Mouse (Mus musculus): ENCODE data around the gene Arhgef19. TPM values are rescaled to one million over a fixed set of nuclear protein-coding genes. Genes with fewer than 3 reads are reported as not detected.

The Arhgef19 gene
- polyA plus RNA-seq, 1 experiment from 2014 or later, result 20.9 TPM

DNA sequence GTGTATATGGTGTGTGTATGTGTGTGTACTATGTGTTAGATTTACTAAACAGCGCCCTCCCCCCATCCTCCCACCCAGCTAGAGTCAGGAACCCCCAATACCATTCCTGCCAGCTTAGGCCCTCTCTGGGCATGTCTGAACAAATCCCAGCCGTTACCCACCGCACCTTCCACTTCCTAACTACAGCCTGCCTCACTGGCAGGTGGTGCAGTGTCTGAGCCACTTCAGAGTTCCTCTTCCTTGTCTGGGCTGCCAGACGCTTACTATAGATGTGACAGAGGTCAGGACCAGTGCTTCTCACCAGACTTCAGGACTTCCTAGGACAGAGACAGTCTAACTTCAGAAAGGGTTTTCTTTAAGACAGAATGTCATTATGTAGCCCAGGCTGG lies 64.9 kb downstream of the Arhgef19 start:
- 65% methylated on average over 4 of the region's 4 CpGs for WGBS
- H3K4me1 ChIP-seq, result peaks cover 34% of the 10 kb centered on the region
- H3K36me3 ChIP-seq, result 0 out of 2 replicates have a peak, but pooled peaks cover 7% of the 10 kb centered on the region
- H3K4me3 ChIP-seq (replicated peaks), result peak overlapping the region; percentile 69; the same call in 1 of the 2 replicates
- peak overlapping the region; percentile 93; the same call in 1 of the 2 replicates for H3K4me2 ChIP-seq
- ATAC-seq (ENCODE audit: insufficient read depth, low FRiP score, low read depth), result no peak
- 0 out of 2 replicates have a peak, but pooled peaks cover 8% of the 10 kb centered on the region for H3K27me3 ChIP-seq (replicated peaks)
- 0 out of 2 replicates have a peak overlapping the region, but pooled peaks have one; percentile 6 for H3K9ac ChIP-seq
- no peaks in the 10 kb centered on the region for H3K9me3 ChIP-seq
- no peak overlapping the region for H3K27ac ChIP-seq

DNA sequence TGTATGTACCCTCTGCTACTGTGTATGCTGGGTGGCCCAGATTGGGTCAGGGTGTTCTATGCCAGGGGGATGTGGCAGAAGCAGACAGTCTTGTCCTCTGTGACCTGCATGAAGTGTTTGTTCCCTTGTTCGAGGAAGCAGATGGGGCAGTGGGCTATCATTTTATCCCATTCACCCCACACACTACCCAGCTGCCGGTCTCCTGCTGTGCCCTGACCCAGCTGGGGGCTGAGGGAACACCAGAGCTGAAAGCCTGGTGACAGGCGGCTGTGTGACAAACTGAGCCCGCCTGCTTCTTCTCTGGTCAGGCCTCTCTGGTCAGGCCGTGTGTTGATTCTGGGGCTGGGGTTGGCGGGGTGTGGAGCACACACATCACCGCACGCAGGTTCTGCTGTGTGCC lies 66.8 kb downstream of the Arhgef19 start:
- WGBS, result 62% methylated on average over 8 of the region's 8 CpGs
- 0 out of 2 replicates have a peak, but pooled peaks cover 5% of the 10 kb centered on the region for H3K27me3 ChIP-seq (replicated peaks)
- H3K36me3 ChIP-seq, result 0 out of 2 replicates have a peak, but pooled peaks cover 7% of the 10 kb centered on the region
- H3K4me2 ChIP-seq, result no peak overlapping the region
- H3K27ac ChIP-seq, result no peak overlapping the region
- no peaks in the 10 kb centered on the region for H3K9me3 ChIP-seq
- ATAC-seq (ENCODE audit: insufficient read depth, low FRiP score, low read depth), result no peak
- no peak overlapping the region for H3K9ac ChIP-seq
- no peak overlapping the region for H3K4me3 ChIP-seq (replicated peaks)
- peaks cover 47% of the 10 kb centered on the region for H3K4me1 ChIP-seq

Other genes starting within 250 kb of the Arhgef19 start
- 418 and 436 TPM in 2 replicates for gene Mfap2, start 229.1 kb upstream of the Arhgef19 start, polyA plus RNA-seq (2015; fragmentation: Nextera tagmentation; extraction: Ambion mirVana)
- 4.2 and 5.9 TPM in 2 replicates for gene Crocc, start 178.9 kb upstream of the Arhgef19 start, polyA plus RNA-seq (2015; fragmentation: Nextera tagmentation; extraction: Ambion mirVana)
- 81.4 and 82.0 TPM in 2 replicates for gene Necap2, start 161.1 kb upstream of the Arhgef19 start, polyA plus RNA-seq (2015; fragmentation: Nextera tagmentation; extraction: Ambion mirVana)
- gene Spata21, start 151.2 kb upstream of the Arhgef19 start, polyA plus RNA-seq (2015; fragmentation: Nextera tagmentation; extraction: Ambion mirVana), result 0.05 and 0.15 TPM in 2 replicates
- gene Szrd1, start 99.7 kb upstream of the Arhgef19 start, polyA plus RNA-seq (2015; fragmentation: Nextera tagmentation; extraction: Ambion mirVana), result 34.5 and 44.3 TPM in 2 replicates
- gene Fbxo42, start 91.6 kb upstream of the Arhgef19 start, polyA plus RNA-seq (2015; fragmentation: Nextera tagmentation; extraction: Ambion mirVana), result 21.3 and 21.4 TPM in 2 replicates
- gene Rsg1, start 25.5 kb upstream of the Arhgef19 start, polyA plus RNA-seq (2015; fragmentation: Nextera tagmentation; extraction: Ambion mirVana), result 5.8 TPM in 2 replicates
- gene Epha2, start 61.7 kb downstream of the Arhgef19 start, polyA plus RNA-seq (2015; fragmentation: Nextera tagmentation; extraction: Ambion mirVana), result 5.9 and 7.3 TPM in 2 replicates
- 2.8 and 3.9 TPM in 2 replicates for gene Fam131c, start 128.7 kb downstream of the Arhgef19 start, polyA plus RNA-seq (2015; fragmentation: Nextera tagmentation; extraction: Ambion mirVana)
- 0.21 and 0.35 TPM in 2 replicates for gene Clcnka, start 159.2 kb downstream of the Arhgef19 start, polyA plus RNA-seq (2015; fragmentation: Nextera tagmentation; extraction: Ambion mirVana)
- 0.14 TPM in 1 of 2 replicates, not detected in the other for gene Clcnkb, start 176.5 kb downstream of the Arhgef19 start, polyA plus RNA-seq (2015; fragmentation: Nextera tagmentation; extraction: Ambion mirVana)
- 2.4 and 2.8 TPM in 2 replicates for gene Hspb7, start 181.3 kb downstream of the Arhgef19 start, polyA plus RNA-seq (2015; fragmentation: Nextera tagmentation; extraction: Ambion mirVana)
- not detected in 2 replicates for gene Srarp, start 196.6 kb downstream of the Arhgef19 start, polyA plus RNA-seq (2015; fragmentation: Nextera tagmentation; extraction: Ambion mirVana)
- 27.5 and 30.9 TPM in 2 replicates for gene Zbtb17, start 205.2 kb downstream of the Arhgef19 start, polyA plus RNA-seq (2015; fragmentation: Nextera tagmentation; extraction: Ambion mirVana)